Mouse (Mus musculus): ENCODE measurements at regions not wholly inside any gene's neighbourhood (a gene's known extent, or its start where the extent isn't known, plus 50 kb on each side); places are given as distances from the start of the nearest gene placed in this dataset.

DNA sequence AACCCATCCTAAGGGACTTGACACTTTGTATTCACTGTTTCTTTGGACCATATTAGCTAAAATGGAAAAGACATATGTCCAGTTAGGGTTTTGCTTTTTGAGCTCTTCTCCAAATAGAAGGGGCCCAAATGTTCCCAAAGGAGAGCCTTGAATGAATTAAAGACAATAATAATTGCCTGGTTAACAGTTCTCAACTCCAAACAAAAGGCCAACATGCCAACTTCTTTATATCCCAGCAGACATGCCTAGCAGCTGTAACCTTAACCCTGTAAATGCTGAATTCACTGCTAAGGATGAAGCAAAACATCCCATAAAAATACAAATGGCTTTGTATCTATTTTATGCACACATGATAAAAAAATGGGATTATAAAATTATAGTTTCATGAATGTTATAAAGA, 264.2 kb upstream of the Gm10306 start:
- Histone ChIP-seq H3K4me1 (ENCODE audit: control insufficient read depth, insufficient read depth, low read length) (no peaks in the 10 kb centered on the region), H3K27ac (ENCODE audit: insufficient read depth, low read length) (no peak overlapping the region), H3K4me3 (ENCODE audit: insufficient read depth, low read length) (no peak overlapping the region)
- TF ChIP-seq POLR2A (IDR thresholded peaks at IDR 0.05; ENCODE audit: low read depth, low read length) (no peak), CTCF (IDR thresholded peaks at IDR 0.05; ENCODE audit: borderline replicate concordance, insufficient read depth, low read length) (no peak)

- TF ChIP-seq POLR2A (IDR thresholded peaks at IDR 0.05; ENCODE audit: low read depth, low read length) (no peak), CTCF (IDR thresholded peaks at IDR 0.05; ENCODE audit: borderline replicate concordance, insufficient read depth, low read length) (no peak)
- Histone ChIP-seq H3K4me3 (ENCODE audit: insufficient read depth, low read length) (no peak overlapping the region), H3K27ac (ENCODE audit: insufficient read depth, low read length) (no peak overlapping the region), H3K4me1 (ENCODE audit: control insufficient read depth, insufficient read depth, low read length) (no peaks in the 10 kb centered on the region)
These were observed 239.0 kb upstream of the Gm10306 start for GRCm38 (mm10) chr4:94317298-94317697.

DNA sequence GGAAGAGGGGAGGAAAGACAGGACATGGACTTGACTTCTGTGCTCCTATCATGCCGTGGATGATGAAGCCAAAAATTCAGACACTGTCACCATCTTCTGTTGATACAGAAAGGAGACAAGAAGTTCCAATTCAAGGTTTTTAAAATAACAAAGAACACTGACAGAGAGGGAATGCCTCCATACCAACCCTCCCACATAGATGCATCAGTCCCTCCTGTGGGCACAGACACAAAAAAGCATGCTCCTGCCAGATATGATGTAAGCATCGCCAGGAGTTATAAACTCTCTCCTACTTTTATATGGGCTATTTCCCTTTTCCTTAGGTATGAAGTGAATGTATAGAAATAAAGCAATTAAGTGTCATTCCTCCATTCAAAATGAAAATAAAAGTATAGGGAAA, 229.6 kb upstream of the Gm10306 start:
- Histone ChIP-seq H3K4me1 (ENCODE audit: control insufficient read depth, insufficient read depth, low read length) (no peaks in the 10 kb centered on the region), H3K4me3 (ENCODE audit: insufficient read depth, low read length) (no peak overlapping the region), H3K27ac (ENCODE audit: insufficient read depth, low read length) (no peak overlapping the region)
- TF ChIP-seq POLR2A (IDR thresholded peaks at IDR 0.05; ENCODE audit: low read depth, low read length) = no peak
- TF ChIP-seq CTCF (IDR thresholded peaks at IDR 0.05; ENCODE audit: borderline replicate concordance, insufficient read depth, low read length) = no peak

- Histone ChIP-seq H3K4me1 (ENCODE audit: control insufficient read depth, insufficient read depth, low read length) (no peaks in the 10 kb centered on the region), H3K4me3 (ENCODE audit: insufficient read depth, low read length) (no peak overlapping the region), H3K27ac (ENCODE audit: insufficient read depth, low read length) (no peak overlapping the region)
- TF ChIP-seq POLR2A (IDR thresholded peaks at IDR 0.05; ENCODE audit: low read depth, low read length) = no peak
- TF ChIP-seq CTCF (IDR thresholded peaks at IDR 0.05; ENCODE audit: borderline replicate concordance, insufficient read depth, low read length) = no peak
These were observed 213.0 kb upstream of the Gm10306 start for GRCm38 (mm10) chr4:94343331-94343730.

DNA sequence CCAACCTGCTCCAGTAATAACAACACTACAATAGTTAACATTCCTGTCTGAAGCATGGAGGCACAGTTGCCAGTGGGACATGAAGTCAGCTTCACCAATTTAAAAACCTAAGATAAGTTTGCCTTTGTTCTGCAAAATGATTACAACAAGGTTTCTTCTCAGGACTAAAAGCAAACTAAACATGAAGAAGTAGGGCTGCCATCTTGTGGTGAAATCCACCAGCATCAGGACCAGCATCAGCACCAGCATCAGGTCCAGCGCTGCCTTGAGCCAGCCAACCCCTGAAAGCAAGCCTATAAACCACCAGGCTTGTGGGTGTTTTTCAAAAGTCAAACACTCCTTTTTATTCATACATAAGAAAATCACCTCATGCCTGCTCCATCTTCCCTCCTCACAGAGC, 207.1 kb upstream of the Gm10306 start:
- no peak overlapping the region for H3K4me3 ChIP-seq (ENCODE audit: insufficient read depth, low read length)
- no peaks in the 10 kb centered on the region for H3K4me1 ChIP-seq (ENCODE audit: control insufficient read depth, insufficient read depth, low read length)
- no peak overlapping the region for H3K27ac ChIP-seq (ENCODE audit: insufficient read depth, low read length)
- TF ChIP-seq CTCF (IDR thresholded peaks at IDR 0.05; ENCODE audit: borderline replicate concordance, insufficient read depth, low read length) = peak; percentile 35; the same call in 1 of the 2 replicates
- no peak for TF ChIP-seq POLR2A (IDR thresholded peaks at IDR 0.05; ENCODE audit: low read depth, low read length)

- Histone ChIP-seq H3K4me3 (ENCODE audit: insufficient read depth, low read length) (no peak overlapping the region), H3K4me1 (ENCODE audit: control insufficient read depth, insufficient read depth, low read length) (no peaks in the 10 kb centered on the region), H3K27ac (ENCODE audit: insufficient read depth, low read length) (no peak overlapping the region)
- TF ChIP-seq CTCF (IDR thresholded peaks at IDR 0.05; ENCODE audit: borderline replicate concordance, insufficient read depth, low read length) (no peak), POLR2A (IDR thresholded peaks at IDR 0.05; ENCODE audit: low read depth, low read length) (no peak)
These were observed 199.4 kb upstream of the Gm10306 start for GRCm38 (mm10) chr4:94356982-94357381.

DNA sequence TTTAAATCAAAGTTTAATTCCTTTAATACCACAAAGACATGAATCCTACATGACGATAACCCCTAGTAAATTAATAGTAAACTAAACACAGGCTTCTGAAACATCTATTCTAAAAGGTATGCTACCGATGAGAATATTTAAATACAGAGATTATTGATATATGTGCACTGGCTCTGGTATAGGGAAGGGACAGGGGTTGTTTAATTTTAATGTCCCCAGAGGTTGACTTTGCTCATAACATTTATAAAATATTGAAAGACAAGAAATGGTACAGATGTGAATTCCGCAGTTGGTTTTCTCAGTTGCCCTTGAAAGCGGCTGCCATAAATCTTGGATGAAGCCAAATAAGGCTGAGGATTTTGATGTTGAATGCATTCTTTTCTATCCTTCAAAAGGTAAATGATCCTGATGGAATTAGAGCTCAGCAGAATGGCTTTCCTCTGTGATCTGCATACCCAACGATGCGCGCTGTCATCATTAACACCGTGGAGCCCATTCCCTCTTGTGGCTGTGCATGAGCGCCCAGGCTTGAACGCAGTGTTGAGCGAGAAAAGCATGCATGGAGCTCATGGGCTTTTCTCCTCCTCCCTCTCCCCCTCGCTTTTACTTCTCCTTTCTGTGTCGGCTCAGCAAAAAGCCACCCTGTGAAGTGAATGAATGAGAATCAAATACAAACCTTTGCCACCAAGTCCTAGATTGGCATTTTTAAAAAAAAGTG, 195.4 kb upstream of the Gm10306 start:
- Histone ChIP-seq H3K27ac (ENCODE audit: insufficient read depth, low read length) (no peak overlapping the region), H3K4me3 (ENCODE audit: insufficient read depth, low read length) (no peak overlapping the region), H3K4me1 (ENCODE audit: control insufficient read depth, insufficient read depth, low read length) (no peaks in the 10 kb centered on the region)
- TF ChIP-seq POLR2A (IDR thresholded peaks at IDR 0.05; ENCODE audit: low read depth, low read length) (no peak), CTCF (IDR thresholded peaks at IDR 0.05; ENCODE audit: borderline replicate concordance, insufficient read depth, low read length) (no peak)

DNA sequence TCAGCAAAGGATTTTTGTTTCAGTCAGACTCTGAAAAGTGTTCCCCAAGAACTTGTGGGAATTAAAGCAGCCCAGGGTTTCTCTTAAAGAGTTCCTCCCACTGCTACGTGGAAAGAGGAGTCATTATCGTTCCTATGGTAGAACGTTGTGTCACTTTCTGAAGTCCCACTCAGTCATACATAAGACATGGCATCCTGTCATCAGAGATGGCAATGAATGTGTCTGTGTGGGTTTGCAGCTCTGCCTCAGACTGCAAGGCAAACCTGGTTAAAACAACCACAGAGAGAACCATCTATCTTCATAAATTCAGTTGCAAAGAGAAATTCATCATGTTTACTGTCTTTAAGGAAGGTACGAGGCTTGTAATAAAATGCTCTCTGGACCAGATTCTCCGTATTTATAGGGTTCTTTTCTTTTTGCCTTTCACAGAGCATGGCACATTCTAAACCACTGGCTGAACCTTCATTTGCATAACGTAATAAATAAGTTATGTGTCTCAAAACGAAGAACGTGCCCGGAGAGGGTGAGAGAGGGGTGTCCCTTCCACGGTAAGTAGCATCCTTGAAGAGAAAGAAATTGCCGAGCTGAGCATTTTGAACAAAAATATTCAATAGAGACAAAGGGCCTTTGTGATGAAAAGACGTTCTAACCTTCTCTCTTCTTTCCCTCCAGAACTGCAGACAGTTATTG, 194.7 kb upstream of the Gm10306 start:
- no peak overlapping the region for H3K27ac ChIP-seq (ENCODE audit: insufficient read depth, low read length)
- no peak overlapping the region for H3K4me3 ChIP-seq (ENCODE audit: insufficient read depth, low read length)
- TF ChIP-seq CTCF (IDR thresholded peaks at IDR 0.05; ENCODE audit: borderline replicate concordance, insufficient read depth, low read length) = no peak
- no peak for TF ChIP-seq POLR2A (IDR thresholded peaks at IDR 0.05; ENCODE audit: low read depth, low read length)
- no peaks in the 10 kb centered on the region for H3K4me1 ChIP-seq (ENCODE audit: control insufficient read depth, insufficient read depth, low read length)

DNA sequence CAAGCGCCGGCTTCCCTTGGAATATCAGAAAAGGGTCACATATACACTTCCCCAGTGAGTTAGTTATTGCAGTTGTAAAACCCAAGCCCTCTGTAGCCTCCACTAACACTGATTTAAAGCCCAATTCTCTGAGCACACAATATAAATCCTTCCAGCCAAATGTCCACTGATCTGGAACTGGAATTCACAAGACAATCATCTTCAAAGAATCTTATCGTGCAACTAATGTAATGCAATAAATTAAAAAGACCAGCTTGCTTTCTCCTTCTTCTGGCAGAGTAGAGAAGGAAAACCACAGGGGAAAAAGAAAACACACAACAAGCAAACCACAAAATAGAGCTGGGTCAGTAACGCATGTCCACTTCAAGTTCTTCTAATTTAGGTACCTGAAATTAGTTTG, 191.0 kb upstream of the Gm10306 start:
- no peaks in the 10 kb centered on the region for H3K4me1 ChIP-seq (ENCODE audit: control insufficient read depth, insufficient read depth, low read length)
- no peak for TF ChIP-seq CTCF (IDR thresholded peaks at IDR 0.05; ENCODE audit: borderline replicate concordance, insufficient read depth, low read length)
- no peak for TF ChIP-seq POLR2A (IDR thresholded peaks at IDR 0.05; ENCODE audit: low read depth, low read length)
- no peak overlapping the region for H3K4me3 ChIP-seq (ENCODE audit: insufficient read depth, low read length)
- no peak overlapping the region for H3K27ac ChIP-seq (ENCODE audit: insufficient read depth, low read length)

DNA sequence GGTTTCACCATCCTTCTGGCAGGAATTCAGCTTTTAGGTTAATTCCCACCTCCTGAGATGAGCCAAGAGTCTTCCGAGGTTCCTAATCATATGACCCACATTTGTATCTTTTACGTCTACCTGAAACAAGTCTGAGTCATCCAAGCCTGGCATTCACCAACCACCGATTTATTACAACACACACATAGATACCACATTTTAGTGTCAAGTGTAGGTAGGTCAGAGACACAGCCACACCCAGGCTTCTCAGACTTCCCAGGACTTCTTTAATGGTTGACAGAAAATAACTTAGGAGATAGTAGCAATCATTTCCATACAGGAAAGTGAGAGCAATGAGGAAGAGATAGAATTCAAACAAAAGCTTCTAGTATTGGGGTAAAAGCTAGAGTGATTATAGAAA, 189.2 kb upstream of the Gm10306 start:
- H3K4me3 ChIP-seq (ENCODE audit: insufficient read depth, low read length) = no peak overlapping the region
- H3K4me1 ChIP-seq (ENCODE audit: control insufficient read depth, insufficient read depth, low read length) = no peaks in the 10 kb centered on the region
- no peak overlapping the region for H3K27ac ChIP-seq (ENCODE audit: insufficient read depth, low read length)
- TF ChIP-seq CTCF (IDR thresholded peaks at IDR 0.05; ENCODE audit: borderline replicate concordance, insufficient read depth, low read length) = no peak
- no peak for TF ChIP-seq POLR2A (IDR thresholded peaks at IDR 0.05; ENCODE audit: low read depth, low read length)
